Mouse (Mus musculus) liver, embryonic 14.5 days (tissue): ENCODE measurements at regions not wholly inside any gene's neighbourhood (a gene's known extent, or its start where the extent isn't known, plus 50 kb on each side); places are given as distances from the start of the nearest gene placed in this dataset.

Source experiments
- CTCF ChIP-seq: IDR thresholded peaks from 2 replicates; pipeline ENCODE4 v1.5.1; 2016; ENCODE audit warnings: antibody characterized with exemption, low read depth, control low read depth
- EP300 ChIP-seq: IDR thresholded peaks from 2 replicates; pipeline ENCODE4 v1.6.1; 2016; ENCODE audit warnings: antibody characterized with exemption, low read depth

DNA sequence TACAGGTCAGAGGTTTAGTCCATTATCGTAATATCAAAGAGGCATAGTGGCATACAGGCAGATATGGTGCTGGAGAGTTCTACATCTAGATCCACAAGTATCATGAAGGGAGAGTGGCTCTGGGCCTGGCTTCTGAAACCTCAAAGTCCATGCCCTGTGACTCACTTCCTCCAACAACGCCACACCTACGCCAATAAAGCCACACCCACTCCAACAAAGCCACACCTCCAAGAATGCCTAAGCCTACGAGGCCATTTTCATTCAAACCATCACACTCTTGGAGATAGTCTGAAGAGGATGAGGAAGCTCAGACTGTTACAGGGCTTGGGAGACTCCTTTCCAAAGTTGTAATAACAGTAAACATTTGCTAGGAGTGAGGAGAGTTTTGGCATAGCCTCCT is 102.6 kb upstream of the Mdm1 start:
- TF ChIP-seq EP300 (no peak), CTCF (no peak)
